Mouse (Mus musculus) lung, postnatal 0 days (tissue): Measurements from ENCODE around the gene Nwd2. TPM values are rescaled to one million over a fixed set of nuclear protein-coding genes. Genes with fewer than 3 reads are reported as not detected.

ENCODE experiments used
- ATAC-seq: fragments of 200-750 bp; cut with Nextera tagmentation; 2 replicates; pipeline ENCODE4 v1.8.0; 2017; ENCODE audit warnings: moderate library complexity
- DNase-seq: peaks from one replicate; pipeline ENCODE4 v3.0.0-alpha.2; 2016; ENCODE audit warnings: low spot score
- H3K27ac ChIP-seq: fragments of 300-500 bp; sonication (generic); 2 replicates; pipeline ENCODE4 v1.5.1; 2014; ENCODE audit warnings: antibody characterized with exemption, mild to moderate bottlenecking, low read length, mixed read lengths
- H3K27me3 ChIP-seq: fragments of 300-500 bp; sonication (generic); replicated peaks from 2 replicates; pipeline ENCODE4 v1.6.1; 2014; ENCODE audit warnings: low read length, mixed read lengths; ENCODE audit not compliant: insufficient read depth
- H3K36me3 ChIP-seq: fragments of 300-500 bp; sonication (generic); 2 replicates; pipeline ENCODE4 v1.6.1; 2014; ENCODE audit warnings: low read length, mixed read lengths; ENCODE audit not compliant: insufficient read depth
- H3K4me1 ChIP-seq: fragments of 300-500 bp; sonication (generic); 2 replicates; pipeline ENCODE4 v1.6.1; 2014; ENCODE audit warnings: antibody characterized with exemption, low read depth, low read length, mixed read lengths; ENCODE audit not compliant: insufficient read depth
- H3K4me2 ChIP-seq: fragments of 300-500 bp; sonication (generic); replicated peaks from 2 replicates; pipeline ENCODE4 v1.6.1; 2014; ENCODE audit warnings: low read depth, mild to moderate bottlenecking, low read length, moderate library complexity, mixed read lengths
- H3K4me3 ChIP-seq: fragments of 300-500 bp; sonication (generic); 2 replicates; pipeline ENCODE4 v1.5.1; 2014; ENCODE audit warnings: low read depth, low read length
- H3K9ac ChIP-seq: fragments of 300-500 bp; sonication (generic); replicated peaks from 2 replicates; pipeline ENCODE4 v1.6.1; 2014; ENCODE audit warnings: low read depth, mild to moderate bottlenecking
- H3K9me3 ChIP-seq: fragments of 300-500 bp; sonication (generic); 2 replicates; pipeline ENCODE4 v1.6.1; 2016; ENCODE audit warnings: low read length, mixed read lengths
- CTCF ChIP-seq: IDR thresholded peaks from 2 replicates; pipeline ENCODE4 v1.5.1; 2016; ENCODE audit warnings: antibody characterized with exemption, mild to moderate bottlenecking
- EP300 ChIP-seq: IDR thresholded peaks from 2 replicates; pipeline ENCODE4 v1.6.1; 2016; ENCODE audit warnings: antibody characterized with exemption, mild to moderate bottlenecking, control low read depth
- WGBS: fragments of 180-500 bp; shearing (Covaris S2); extraction: QIAGEN DNeasy Blood & Tissue Kit; methylation state at CpG from one replicate; pipeline ENCODE4 v1.1.7; 2014; 5-methylcytosine and 5-hydroxymethylcytosine counted together
- polyA plus RNA-seq: library from polyadenylated mRNA; unstranded; fragments of >200 nt; fragmentation: Nextera tagmentation; extraction: Ambion mirVana; gene quantifications from 2 replicates; pipeline ENCODE4 v1.2.1, GENCODE M21; 2015

Nwd2 gene
- polyA plus RNA-seq, 1 experiment from 2014 or later = 0.39 TPM

DNA sequence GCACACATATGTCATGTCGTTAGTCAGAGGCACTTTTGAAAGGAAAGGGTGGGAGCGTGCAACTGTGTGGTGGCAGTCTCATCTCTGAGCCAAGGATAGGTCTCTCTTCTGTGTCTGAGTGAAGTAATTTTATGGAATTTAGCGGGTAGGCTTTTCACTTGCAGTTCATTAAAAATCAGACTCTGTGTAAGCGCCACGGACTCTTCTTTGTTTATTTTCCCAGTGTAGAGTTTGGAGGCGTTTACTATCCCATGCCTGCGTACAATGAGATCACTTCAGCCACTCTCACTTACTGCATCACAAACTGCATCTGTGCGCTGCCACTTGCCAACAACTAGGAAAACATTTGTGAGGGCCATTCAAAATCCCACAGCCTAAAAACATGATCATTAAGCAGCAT lies 118.6 kb downstream of the Nwd2 start:
- Histone ChIP-seq H3K4me1 (no peaks in the 10 kb centered on the region), H3K36me3 (no peaks in the 10 kb centered on the region), H3K27ac (no peak overlapping the region), H3K9me3 (no peaks in the 10 kb centered on the region), H3K9ac (no peak overlapping the region), H3K4me2 (peak overlapping the region; percentile 33; the same call in 1 of the 2 replicates), H3K27me3 (no peaks in the 10 kb centered on the region), H3K4me3 (no peak overlapping the region)
- DNase-seq (peak; percentile 53), ATAC-seq (peak; percentile 86)
- no peak for TF ChIP-seq CTCF
- WGBS = 46% methylated on average over 8 of the region's 8 CpGs

DNA sequence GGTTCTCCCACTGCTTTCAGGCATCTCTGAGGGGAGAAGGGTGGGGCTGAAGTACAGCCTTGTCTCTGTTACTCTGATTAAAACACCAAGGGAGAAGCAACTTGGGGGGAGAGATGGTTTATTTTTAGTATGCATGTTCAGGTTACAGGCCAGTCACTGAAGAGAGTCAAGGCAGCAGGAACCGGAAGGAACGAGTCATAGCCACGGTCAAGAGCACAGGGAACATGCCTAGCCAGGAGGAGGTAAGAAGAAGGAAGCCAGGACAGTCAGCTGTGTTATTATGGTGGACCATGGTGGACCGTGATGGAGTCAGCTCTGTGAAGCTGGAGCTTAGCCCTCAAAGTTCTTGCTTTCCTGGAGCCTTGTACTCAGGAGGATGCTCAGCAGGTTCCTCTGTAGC lies 119.3 kb downstream of the Nwd2 start:
- 53% methylated on average over 4 of the region's 4 CpGs for WGBS
- Histone ChIP-seq H3K27me3 (no peaks in the 10 kb centered on the region), H3K9ac (no peak overlapping the region), H3K9me3 (no peaks in the 10 kb centered on the region), H3K4me1 (no peaks in the 10 kb centered on the region), H3K27ac (no peak overlapping the region), H3K36me3 (no peaks in the 10 kb centered on the region), H3K4me2 (no peak overlapping the region), H3K4me3 (no peak overlapping the region)
- DNase-seq (no peak), ATAC-seq (no peak)
- TF ChIP-seq EP300 = no peak
- TF ChIP-seq CTCF = no peak

DNA sequence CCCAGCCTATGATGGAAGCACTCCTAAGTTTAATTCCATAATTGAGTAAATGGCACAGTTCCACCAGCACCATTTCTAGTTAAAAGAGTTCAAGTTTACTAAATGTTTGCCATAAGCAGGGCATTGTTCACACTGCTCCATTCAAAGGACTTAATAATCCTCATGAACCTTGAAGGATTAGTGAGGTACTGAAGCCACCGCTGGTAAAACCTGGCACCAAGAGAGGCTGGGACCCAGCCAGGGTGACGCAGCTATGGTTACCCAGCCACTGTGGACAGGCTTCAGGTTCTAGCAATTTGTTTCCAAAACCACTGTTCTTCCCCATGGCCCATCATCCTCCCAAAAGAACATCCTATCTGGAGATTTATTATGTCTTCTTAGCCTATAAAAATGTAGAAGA lies 124.1 kb downstream of the Nwd2 start:
- Histone ChIP-seq H3K4me1 (no peaks in the 10 kb centered on the region), H3K4me3 (no peak overlapping the region), H3K36me3 (no peaks in the 10 kb centered on the region), H3K9me3 (no peaks in the 10 kb centered on the region), H3K27ac (no peak overlapping the region), H3K27me3 (no peaks in the 10 kb centered on the region), H3K4me2 (no peak overlapping the region), H3K9ac (no peak overlapping the region)
- TF ChIP-seq CTCF (no peak), EP300 (no peak)
- ATAC-seq (no peak), DNase-seq (no peak)
- 73% methylated on average over 2 of the region's 2 CpGs for WGBS

DNA sequence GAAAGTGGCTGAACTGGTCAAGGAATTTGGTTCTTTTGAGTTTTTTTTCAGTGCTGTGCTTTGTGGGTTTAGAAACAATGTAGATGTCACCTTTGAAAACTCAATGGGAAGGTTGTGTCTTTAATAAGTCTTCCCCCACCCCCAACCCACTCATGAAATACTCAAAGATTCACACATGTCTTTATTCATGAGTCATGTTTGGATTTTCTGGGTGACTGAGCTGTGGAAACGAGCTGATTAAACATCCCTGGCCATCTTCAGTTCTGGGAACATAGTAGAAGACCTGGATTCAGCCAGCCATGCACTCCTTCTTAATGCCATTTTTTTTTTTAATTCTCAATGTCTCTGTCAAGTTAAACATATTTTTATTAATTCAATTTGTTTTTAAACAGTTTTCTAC lies 124.7 kb downstream of the Nwd2 start:
- Histone ChIP-seq H3K27ac (no peak overlapping the region), H3K9ac (no peak overlapping the region), H3K4me3 (no peak overlapping the region), H3K36me3 (no peaks in the 10 kb centered on the region), H3K4me2 (no peak overlapping the region), H3K27me3 (no peaks in the 10 kb centered on the region), H3K4me1 (no peaks in the 10 kb centered on the region), H3K9me3 (no peaks in the 10 kb centered on the region)
- WGBS = 54% methylated on average over 1 of the region's 1 CpGs
- ATAC-seq = no peak
- no peak for DNase-seq
- TF ChIP-seq EP300 (no peak), CTCF (no peak)

DNA sequence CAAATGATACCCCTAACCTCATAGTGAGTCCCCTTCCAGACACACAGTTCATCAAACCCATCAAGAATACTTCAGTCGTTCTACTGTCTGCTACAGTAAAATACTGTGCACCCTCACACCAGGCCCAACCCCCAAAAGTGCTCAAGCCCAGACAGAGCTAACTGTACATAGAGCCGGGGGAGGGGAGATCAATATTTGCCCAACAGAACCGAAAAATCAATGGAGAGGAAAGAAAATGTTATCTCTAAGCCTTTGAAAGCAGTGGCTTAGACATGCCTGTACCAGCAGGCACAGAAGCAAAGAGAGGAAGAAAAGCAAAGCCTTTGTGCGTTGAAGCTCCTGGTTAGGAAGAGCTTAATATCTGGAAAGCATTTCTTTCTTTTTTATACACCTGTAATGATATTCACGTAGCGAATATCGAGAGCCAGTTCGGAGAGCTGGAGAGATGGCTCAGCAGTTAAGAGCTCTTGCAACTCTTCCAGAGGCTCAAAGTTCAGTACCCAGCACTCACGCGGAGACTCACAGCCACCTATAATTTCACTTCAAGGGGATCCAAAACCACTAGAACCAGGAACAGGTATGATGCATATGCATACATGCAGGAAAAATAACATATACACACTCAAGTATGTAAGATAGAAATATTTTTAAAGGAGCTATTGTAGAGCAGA lies 139.4 kb downstream of the Nwd2 start:
- Histone ChIP-seq H3K36me3 (no peaks in the 10 kb centered on the region), H3K27me3 (no peaks in the 10 kb centered on the region), H3K9ac (no peak overlapping the region), H3K27ac (no peak overlapping the region), H3K4me3 (no peak overlapping the region), H3K4me1 (no peaks in the 10 kb centered on the region), H3K4me2 (no peak overlapping the region), H3K9me3 (no peaks in the 10 kb centered on the region)
- DNase-seq = no peak
- TF ChIP-seq CTCF (no peak), EP300 (no peak)
- no peak for ATAC-seq
- WGBS = 64% methylated on average over 10 of the region's 10 CpGs

DNA sequence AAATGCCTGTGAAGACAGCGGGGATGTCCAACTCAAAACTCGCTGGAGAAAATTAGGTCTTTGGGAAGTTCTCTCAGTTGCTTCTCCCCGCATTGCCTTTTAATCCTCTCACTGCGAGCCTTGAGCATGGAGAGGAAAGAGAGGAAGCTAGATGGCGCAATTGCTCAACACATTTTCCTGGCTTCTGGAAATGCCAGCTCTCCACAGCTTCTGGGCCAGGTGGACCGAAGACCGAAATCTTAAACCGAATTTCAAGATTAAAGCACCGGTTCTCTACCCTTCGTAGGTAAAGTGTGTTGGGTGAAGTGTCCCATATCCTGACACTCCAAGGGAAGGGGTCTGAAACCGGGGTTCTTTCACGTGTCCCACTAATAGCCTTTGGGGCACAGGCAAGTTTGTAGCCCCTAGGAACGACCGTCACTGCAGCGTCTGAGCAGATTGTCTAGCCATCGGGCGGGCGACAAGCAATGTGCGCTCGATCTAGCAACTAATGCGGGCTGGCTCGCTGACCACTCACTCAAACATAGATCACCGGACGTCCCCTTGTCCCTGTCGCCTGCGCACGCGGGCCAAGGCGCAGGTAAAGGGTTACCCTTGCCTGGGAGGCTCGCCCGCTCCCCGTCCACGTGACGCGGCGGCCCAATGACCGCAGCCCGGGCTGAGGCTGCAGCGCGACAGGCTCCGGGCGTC lies 163.1 kb downstream of the Nwd2 start, which contains the start of gene 0610040J01Rik:
Gene 0610040J01Rik, plus strand, starts transcription at position 545 of the 690 bp plus-strand sequence.
- no peaks in the 10 kb centered on the region for H3K9me3 ChIP-seq
- H3K27me3 ChIP-seq = no peaks in the 10 kb centered on the region
- H3K4me3 ChIP-seq = peak within 1 kb of the TSS; percentile 47
- TF ChIP-seq EP300 (no peak), CTCF (peak; percentile 89)
- ATAC-seq = peak; percentile 97
- 3% methylated on average over 42 of the region's 42 CpGs for WGBS
- peak; percentile 91 for DNase-seq
- peak within 1 kb of the TSS; percentile 20; the same call in 1 of the 2 replicates for H3K27ac ChIP-seq
- H3K9ac ChIP-seq = no peak within 1 kb of the TSS
- H3K4me2 ChIP-seq = peak within 1 kb of the TSS; percentile 74
- H3K36me3 ChIP-seq = no peaks in the 10 kb centered on the region
- no peaks in the 10 kb centered on the region for H3K4me1 ChIP-seq
